Mouse (Mus musculus) ES-E14 (cell line): ENCODE results near the gene Kif23. TPM values are rescaled to one million over a fixed set of nuclear protein-coding genes. Genes with fewer than 3 reads are reported as not detected.

Source experiments
- DNase-seq: peaks from one replicate; pipeline ENCODE4 v3.0.0-alpha.2; 2013; ENCODE audit warnings: low read depth, low spot score
- H3K27ac ChIP-seq: 2 replicates; pipeline ENCODE4 v1.5.1; 2012; ENCODE audit warnings: low read depth, mild to moderate bottlenecking, low read length, moderate library complexity, mixed read lengths; ENCODE audit not compliant: poor library complexity, insufficient read depth, severe bottlenecking
- H3K36me3 ChIP-seq: 2 replicates; pipeline ENCODE4 v1.6.1; 2012; ENCODE audit warnings: mild to moderate bottlenecking, low read length, moderate library complexity, mixed read lengths; ENCODE audit not compliant: control insufficient read depth, poor library complexity, insufficient read depth, severe bottlenecking
- H3K4me1 ChIP-seq, 2 experiments: fragments of 150-350 bp in 1 of 2; sonication (generic) in 1 of 2; 2 replicates each; pipeline ENCODE4 v1.6.1; 2012; ENCODE audit warnings: low read length in 2 of 2, mild to moderate bottlenecking in 1 of 2, mixed read lengths in 1 of 2; ENCODE audit not compliant: control insufficient read depth in 2 of 2, insufficient read depth in 2 of 2, poor library complexity in 1 of 2
- H3K4me3 ChIP-seq, 2 experiments: fragments of 150-350 bp in 1 of 2; sonication (generic) in 1 of 2; 2 replicates each; pipeline ENCODE4 v1.5.1; 2012; ENCODE audit warnings: low read length in 2 of 2, low read depth in 1 of 2, mild to moderate bottlenecking in 1 of 2, mixed read lengths in 1 of 2; ENCODE audit not compliant: insufficient read depth in 1 of 2, poor library complexity in 1 of 2, severe bottlenecking in 1 of 2
- H3K9ac ChIP-seq: 2 replicates; pipeline ENCODE4 v1.6.1; 2012; ENCODE audit warnings: low read depth, mild to moderate bottlenecking, low read length, mixed read lengths; ENCODE audit not compliant: poor library complexity, insufficient read depth, severe bottlenecking
- H3K9me3 ChIP-seq: fragments of 150-350 bp; sonication (generic); 2 replicates; pipeline ENCODE4 v1.6.1; 2012; ENCODE audit warnings: low read depth, mild to moderate bottlenecking, low read length; ENCODE audit not compliant: control insufficient read depth, insufficient read depth
- CHD2 ChIP-seq: IDR thresholded peaks from 2 replicates; pipeline ENCODE4 v1.6.1; 2014; ENCODE audit warnings: mild to moderate bottlenecking, low read depth, low read length, inconsistent platforms
- HCFC1 ChIP-seq: IDR thresholded peaks from 2 replicates; pipeline ENCODE4 v1.6.1; 2012; ENCODE audit warnings: low read length, inconsistent platforms, borderline replicate concordance; ENCODE audit not compliant: insufficient read depth
- MAFK ChIP-seq: IDR thresholded peaks from 2 replicates; pipeline ENCODE4 v1.6.1; 2014; ENCODE audit warnings: mild to moderate bottlenecking, low read depth, low read length, inconsistent platforms; ENCODE audit not compliant: insufficient read depth
- ZC3H11A ChIP-seq: IDR thresholded peaks from 2 replicates; pipeline ENCODE4 v1.6.1; 2012; ENCODE audit warnings: low read depth, mild to moderate bottlenecking, inconsistent platforms, low read length, borderline replicate concordance
- ZNF384 ChIP-seq: IDR thresholded peaks from 2 replicates; pipeline ENCODE4 v1.6.1; 2012; ENCODE audit warnings: low read depth, low read length, inconsistent platforms
- in situ Hi-C, 2 experiments: fragments of 600-800 bp; cut with MboI; formaldehyde crosslinking; loops; one replicate each; pipeline ENCODE4 v1.15.1; 2025; ENCODE audit warnings: low sequenced_read_pairs in 2 of 2, inconsistent platforms in 1 of 2; ENCODE audit not compliant: unreplicated experiment in 2 of 2
- total RNA-seq: library from RNA; depleted of rRNA; stranded (reverse); fragments of 300-350 nt; gene quantifications from 2 replicates; pipeline ENCODE4 v1.2.3, GENCODE M21; 2012

Gene Kif23
- total RNA-seq, 1 experiment = 87.1 TPM

DNA sequence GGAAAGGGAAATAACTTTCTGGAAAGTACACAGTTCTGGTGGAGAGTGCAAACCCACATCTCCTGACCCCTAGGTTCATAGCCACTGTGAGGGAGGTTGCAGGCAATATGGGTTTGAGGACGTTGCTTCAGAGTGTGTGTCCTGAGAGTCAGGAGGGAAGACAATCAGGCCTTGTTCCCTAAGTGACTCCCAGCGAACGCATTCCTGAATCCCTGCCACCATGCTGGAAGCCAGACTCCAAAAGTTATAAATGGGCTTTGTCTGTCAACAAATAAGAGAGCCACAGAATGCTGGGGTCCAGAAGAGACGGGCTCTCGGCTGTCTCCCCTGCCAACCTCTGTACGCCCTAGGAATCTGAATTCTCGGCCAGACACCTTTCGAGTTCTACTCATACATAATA is 56.7 kb downstream of the Kif23 start:
- H3K36me3 ChIP-seq = no peaks in the 10 kb centered on the region
- H3K4me1 ChIP-seq = no peaks in the 10 kb centered on the region
- H3K27ac ChIP-seq = no peak overlapping the region
- in situ Hi-C loops = loop anchor here (10.0 to 25.0 kb wide), 3 partner anchors 165 to 878 kb away; no protein-coding TSS in a partner anchor
- no peak for TF ChIP-seq HCFC1
- H3K9ac ChIP-seq = no peak overlapping the region
- no peak for DNase-seq
- no peak overlapping the region for H3K4me3 ChIP-seq
- no peaks in the 10 kb centered on the region for H3K9me3 ChIP-seq

DNA sequence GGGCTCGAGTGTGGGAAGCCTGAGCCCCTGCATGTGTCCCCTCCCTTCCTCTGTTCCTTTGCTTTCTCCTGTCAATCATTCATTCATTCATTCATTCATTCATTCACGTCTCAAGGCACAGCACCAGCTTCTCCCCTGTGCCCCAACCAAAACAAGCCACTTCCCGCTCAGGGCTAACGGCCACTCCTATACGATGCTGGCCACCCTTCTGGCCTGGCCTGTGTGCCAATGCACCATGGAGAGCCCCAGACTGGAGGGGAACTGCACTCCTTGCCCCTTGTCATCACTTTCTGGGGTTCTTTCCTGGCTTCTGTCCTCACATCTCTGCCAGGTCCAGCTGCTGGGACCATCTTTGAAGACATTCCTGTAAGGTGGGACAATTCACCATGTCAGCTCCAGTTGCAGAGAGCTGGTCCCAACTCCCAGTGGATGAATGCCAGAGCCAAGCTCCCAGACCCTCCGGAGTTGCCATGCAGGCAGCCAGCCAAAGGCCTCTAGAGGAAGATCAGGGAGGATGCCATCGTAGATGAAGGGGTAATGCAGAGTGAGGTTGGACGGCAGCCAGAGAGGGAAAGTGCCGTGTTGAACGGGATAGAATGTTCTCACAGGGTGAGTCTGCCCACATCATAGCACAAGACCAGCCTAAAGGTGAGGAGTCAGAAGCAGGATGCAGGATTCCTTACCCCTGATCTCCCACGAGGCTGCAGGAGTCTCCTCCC is 58.8 kb downstream of the Kif23 start:
- DNase-seq = no peak

GRCm38 (mm10) chr9:61885964-61886363 is 60.6 kb downstream of the Kif23 start:
- H3K9ac ChIP-seq = no peak overlapping the region
- H3K36me3 ChIP-seq = no peaks in the 10 kb centered on the region
- TF ChIP-seq ZNF384 (no peak), HCFC1 (no peak), ZC3H11A (no peak), MAFK (no peak)
- no peak overlapping the region for H3K27ac ChIP-seq
- H3K9me3 ChIP-seq = no peaks in the 10 kb centered on the region
- no peak overlapping the region for H3K4me3 ChIP-seq
- H3K4me1 ChIP-seq = no peaks in the 10 kb centered on the region
- no peak for DNase-seq
- in situ Hi-C loops = loop anchor here in 1 of 2 experiments (25.0 kb wide), 1 partner anchor 874 kb away; no protein-coding TSS in a partner anchor

More for the DNA sequence above, 58.8 kb downstream of the Kif23 start:
- Histone ChIP-seq H3K9me3 (no peaks in the 10 kb centered on the region), H3K4me1 (no peaks in the 10 kb centered on the region), H3K36me3 (no peaks in the 10 kb centered on the region), H3K4me3 (no peak overlapping the region), H3K9ac (no peak overlapping the region), H3K27ac (no peak overlapping the region)
- TF ChIP-seq CHD2 (no peak), ZNF384 (no peak), MAFK (no peak), HCFC1 (no peak), ZC3H11A (no peak)
- in situ Hi-C loops = loop anchor here in 1 of 2 experiments (25.0 kb wide), 1 partner anchor 876 kb away; no protein-coding TSS in a partner anchor

DNA sequence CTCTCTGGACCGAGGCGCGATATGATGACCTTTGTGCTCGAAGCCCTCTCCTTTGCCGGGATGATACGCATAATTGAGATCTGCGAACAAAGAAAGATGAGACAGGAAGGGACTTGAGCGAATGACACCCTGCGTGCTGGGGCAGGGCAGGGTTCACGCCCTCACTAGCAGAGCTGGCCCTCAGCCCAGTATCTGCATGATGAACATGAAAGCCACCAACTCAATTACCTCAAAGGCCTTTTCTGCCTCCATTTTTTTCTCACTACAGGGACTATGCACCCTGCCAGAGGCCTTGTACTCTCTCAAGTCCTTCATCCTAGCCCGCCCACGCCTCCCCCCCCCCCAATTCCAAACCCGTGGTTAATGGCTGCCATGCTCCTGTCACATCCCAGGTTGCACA is 61.6 kb downstream of the Kif23 start:
- DNase-seq = no peak

More for the DNA sequence above, 61.6 kb downstream of the Kif23 start:
- Histone ChIP-seq H3K9me3 (no peaks in the 10 kb centered on the region), H3K27ac (no peak overlapping the region), H3K4me3 (no peak overlapping the region), H3K36me3 (no peaks in the 10 kb centered on the region), H3K9ac (no peak overlapping the region), H3K4me1 (no peaks in the 10 kb centered on the region)
- in situ Hi-C loops = loop anchor here in 1 of 2 experiments (25.0 kb wide), 1 partner anchor 873 kb away; no protein-coding TSS in a partner anchor
- no peak for TF ChIP-seq ZNF384
- TF ChIP-seq HCFC1 = no peak
- TF ChIP-seq MAFK = no peak
- TF ChIP-seq CHD2 = no peak
- TF ChIP-seq ZC3H11A = no peak
